Mouse (Mus musculus): ENCODE measurements around the gene Pcna.
"Not testable (repeated sequence)": the region's sequence is repeated elsewhere in the genome, so short reads cannot be mapped to it uniquely, and the experiment has no call there.

The Pcna gene

DNA sequence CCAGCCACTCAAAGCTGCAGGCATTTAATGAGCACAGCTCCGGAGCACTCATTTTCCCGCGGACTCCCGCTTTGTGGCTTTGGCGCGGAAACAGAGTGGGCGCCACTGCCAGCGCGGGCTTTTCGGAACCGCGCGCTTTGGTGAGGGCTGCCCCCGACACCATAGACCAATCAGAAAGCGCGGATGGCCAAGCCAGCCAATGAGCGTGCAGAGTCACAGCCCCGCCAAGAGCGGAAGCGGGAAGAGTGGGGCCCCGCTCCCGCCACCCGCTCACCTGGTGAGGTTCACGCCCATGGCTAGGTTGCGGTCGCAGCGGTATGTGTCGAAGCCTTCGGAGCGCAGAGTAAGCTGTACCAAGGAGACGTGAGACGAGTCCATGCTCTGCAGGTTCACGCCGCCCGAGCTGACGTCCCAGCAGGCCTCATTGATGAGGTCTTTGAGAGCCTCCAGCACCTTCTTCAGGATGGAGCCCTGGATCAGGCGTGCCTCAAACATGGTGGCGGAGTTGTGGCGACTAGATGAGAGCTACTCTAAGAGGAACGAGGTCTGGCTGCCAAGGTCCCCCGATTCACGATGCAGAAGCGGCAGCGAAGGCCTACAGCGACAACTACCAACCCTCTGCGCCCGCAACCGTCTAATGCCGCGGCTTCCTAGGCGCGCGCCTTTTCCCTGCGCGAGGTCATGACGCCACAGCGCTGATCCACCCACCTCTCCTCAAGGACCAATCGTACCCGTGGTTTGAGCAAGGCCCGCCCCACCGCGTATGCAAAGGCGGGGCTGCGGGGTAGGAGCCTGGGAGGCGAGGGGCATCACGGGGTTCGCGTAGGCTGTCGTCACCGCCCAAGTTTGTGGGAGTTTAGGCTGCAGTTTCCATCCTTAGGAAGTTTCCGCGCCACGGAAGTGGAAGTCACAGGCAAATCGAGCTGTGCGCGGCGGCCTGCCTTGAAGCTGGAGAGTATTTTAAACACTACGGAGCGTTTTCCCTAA lies at the start of gene Pcna:
Pcna (minus strand) TSS at position 773 of the 987 bp plus-strand sequence.
- in situ Hi-C loops (cut with MboI; ENCODE audit: low sequenced_read_pairs), result no loop called here

DNA sequence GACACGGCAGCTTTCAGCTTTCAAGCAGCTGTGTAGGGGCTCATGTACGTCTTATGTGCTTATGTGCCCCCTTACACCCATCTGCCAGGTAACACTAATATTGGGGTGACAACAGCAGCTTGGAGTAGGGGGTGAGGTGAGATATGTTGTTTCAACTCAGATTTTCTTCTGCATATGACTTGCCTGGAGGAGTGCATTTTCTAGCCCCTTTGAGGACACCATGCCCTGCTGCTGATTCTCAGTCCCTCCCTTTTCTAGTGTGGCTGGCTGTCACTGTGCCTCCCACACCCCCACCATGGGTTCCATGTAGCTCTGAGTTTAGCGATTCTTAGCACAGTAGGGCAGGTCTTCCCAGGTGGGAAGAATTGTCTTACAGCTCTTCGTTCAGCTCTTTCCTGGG lies 48.3 kb upstream of the Pcna start:
- in situ Hi-C loops (cut with MboI; ENCODE audit: low sequenced_read_pairs), result loop anchor here (10.0 to 25.0 kb wide), 2 partner anchors 193 to 411 kb away; no protein-coding TSS in a partner anchor

DNA sequence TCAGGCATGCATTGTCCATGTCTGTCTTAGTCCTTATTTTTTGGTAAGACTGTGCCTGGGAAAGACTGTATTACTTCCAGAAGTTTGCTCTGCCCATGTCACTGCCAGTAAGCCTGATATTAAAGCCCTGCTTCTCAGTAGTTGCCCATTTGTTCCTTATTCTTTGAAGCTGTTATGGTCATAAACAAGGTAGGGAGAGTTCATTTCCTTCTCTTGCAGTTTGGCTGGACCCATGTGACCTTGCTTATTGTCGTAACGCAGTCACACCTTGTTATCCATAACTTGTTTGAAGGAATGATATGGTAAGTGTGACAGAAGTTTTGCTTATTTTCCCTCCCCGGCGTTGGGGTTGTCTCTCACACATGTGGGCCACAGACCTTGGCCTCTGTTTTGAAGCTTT lies 45.1 kb upstream of the Pcna start:
- in situ Hi-C loops (cut with MboI; ENCODE audit: low sequenced_read_pairs), result no loop called here

DNA sequence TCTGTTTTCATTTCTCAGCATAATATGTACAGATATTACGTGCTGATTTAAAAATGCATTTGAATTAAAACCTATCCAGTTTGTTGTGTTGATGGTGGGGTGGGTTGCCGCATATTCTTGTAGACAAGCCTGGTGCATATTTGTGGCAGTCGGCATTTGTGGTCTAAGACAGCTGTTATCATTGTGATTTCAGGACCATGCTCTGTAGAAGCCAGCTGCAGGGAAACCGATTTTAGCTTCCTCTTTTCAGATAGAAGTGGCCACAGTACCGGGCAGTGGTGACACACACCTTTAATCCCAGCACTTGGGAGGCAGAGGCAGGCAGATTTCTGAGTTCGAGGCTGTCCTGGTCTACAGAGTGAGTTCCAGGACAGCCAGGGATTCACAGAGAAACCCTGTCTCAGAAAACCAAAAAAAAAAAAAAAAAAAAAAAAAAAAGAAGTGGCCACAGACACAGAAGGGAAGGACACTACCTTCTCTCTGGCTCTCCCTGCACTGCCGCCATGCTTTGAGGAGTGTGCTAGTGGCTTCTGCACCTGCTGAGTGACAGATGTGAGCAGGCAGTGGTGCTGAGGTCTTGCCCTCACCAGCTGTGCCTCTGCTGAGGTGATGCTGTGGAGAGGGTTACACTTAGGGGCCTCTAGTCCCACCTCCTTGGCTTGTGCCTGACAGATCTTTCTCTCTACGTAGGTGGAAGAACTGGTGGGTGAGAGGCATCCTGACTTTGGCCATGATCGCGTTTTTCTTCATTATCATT lies 40.8 kb upstream of the Pcna start:
- in situ Hi-C loops (cut with MboI; ENCODE audit: low sequenced_read_pairs), result no loop called here

DNA sequence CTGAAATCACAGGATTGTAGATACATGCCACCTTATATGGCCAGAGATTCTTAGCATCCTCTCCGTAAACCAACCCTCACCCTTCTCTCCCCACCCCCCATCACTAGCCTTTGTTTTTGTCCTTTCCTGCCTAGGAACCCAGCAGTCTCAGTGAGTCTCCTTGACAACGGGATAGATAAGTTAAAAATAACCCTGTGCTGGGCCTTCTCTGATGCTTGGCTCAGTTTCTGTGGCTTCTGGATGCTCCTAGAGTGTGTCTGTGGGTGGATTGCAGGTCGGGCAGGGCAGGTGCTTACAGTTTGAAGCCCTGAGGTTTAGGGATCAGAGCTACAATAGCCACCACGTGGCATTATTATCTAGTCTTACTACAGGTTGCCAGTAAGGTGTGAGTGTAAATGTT lies 39.0 kb upstream of the Pcna start:
- in situ Hi-C loops (cut with MboI; ENCODE audit: low sequenced_read_pairs), result no loop called here

DNA sequence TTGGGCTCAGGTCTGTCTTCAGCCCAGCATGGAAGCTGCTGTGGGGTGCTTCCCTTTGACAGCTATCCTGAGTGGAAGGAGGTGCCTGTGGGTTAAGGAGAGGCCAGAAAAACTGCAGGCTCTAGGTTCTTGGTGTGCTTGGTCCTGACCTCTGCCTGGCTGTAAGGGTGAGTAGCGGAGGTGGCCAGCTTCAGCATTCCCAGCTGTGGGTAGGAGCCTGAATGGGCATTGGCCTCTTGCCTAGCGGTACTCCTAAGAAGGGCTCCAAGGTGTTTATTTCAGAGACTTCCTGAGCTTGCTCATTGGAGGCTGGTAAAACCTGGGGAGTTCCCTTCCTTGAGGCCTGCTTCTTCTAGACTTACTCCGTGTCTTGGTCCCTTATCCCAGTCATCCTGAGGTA lies 38.2 kb upstream of the Pcna start:
- in situ Hi-C loops (cut with MboI; ENCODE audit: low sequenced_read_pairs), result no loop called here

DNA sequence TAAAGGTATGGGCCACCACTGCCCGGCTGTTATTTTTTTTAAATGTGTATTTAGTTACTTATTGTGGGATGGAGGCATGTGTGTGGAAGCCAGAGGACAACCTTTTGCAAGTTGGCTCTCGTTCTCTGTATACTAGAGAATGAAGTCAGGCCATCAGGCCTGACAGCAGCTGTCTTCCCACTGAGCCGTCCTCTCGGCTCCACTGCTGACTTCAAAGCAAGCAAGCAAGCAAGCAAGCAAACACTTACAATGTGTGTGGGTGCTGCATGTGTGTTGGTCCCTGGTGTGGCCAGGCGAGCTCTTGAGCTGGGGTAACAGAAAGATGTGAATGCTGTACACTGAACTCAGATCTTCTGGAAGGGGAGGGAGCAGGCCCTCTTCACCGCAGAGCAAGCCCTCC lies 37.7 kb upstream of the Pcna start:
- in situ Hi-C loops (cut with MboI; ENCODE audit: low sequenced_read_pairs), result no loop called here

DNA sequence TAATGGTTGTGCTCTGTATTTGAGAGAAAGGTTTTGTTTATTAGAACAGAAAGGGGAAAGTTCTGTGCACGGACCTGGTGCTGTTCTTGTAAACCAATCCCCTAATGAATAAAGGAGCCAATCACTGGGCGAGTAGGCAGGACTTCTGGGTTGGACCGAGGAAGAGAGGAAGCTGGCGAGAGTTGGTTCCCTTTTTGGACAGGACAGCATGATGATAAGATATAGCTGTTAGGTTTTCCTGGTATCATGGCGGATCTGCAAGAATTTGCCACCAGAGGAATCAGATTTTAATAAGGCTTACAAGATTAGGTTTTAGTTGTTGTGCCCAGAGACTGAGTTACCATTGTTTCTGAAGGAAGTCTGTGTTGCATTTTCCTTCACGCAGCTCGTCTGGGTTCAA lies 36.1 kb upstream of the Pcna start:
- in situ Hi-C loops (cut with MboI; ENCODE audit: low sequenced_read_pairs), result not testable (repeated sequence)

DNA sequence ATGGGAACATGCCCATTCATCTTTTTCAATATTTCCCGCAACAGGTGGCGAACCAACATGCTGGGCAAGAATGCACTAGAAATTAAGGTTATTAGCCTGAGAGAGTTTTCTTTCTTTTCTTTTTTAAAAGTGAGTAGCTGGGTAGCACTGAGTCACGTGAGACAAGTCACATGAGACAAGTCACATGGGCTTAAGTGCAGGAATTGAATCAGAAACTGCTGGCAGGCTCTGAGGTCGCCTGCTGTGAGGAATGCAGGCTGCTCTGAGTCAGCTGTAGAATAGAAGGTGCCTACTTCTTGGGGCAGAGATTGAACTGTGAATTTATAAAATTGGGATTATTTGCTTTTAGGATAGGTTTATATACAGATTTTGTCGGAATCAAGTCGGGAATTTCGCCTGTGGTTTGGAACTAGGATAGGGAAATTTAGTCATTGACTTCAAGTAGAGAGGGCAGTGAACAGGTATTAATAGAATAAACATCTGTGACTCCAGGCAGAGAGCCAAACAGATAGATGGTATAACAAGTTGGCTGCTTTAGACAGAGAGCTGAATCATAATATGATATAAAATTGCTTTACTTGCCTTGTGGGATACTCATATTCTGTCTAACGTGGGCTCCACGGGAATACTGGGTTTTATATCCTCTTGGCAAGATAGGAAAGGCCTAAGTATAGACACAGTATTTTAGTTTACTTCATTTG lies 33.4 kb upstream of the Pcna start:
- in situ Hi-C loops (cut with MboI; ENCODE audit: low sequenced_read_pairs), result no loop called here

DNA sequence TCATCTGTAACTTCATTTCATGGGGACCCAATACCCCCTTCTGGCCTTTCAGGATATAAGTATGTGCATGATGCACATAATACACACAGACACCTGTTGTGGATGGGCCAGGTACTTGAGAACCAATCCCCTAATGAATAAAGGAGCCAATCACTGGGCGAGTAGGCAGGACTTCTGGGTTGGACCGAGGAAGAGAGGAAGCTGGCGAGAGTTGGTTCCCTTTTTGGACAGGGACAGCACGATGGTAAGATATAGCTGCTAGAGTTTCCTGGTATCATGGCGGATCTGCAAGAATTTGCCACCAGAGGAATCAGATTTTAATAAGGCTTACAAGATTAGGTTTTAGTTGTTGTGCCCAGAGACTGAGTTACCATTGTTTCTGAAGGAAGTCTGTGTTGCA lies 32.6 kb upstream of the Pcna start:
- in situ Hi-C loops (cut with MboI; ENCODE audit: low sequenced_read_pairs), result not testable (repeated sequence)

DNA sequence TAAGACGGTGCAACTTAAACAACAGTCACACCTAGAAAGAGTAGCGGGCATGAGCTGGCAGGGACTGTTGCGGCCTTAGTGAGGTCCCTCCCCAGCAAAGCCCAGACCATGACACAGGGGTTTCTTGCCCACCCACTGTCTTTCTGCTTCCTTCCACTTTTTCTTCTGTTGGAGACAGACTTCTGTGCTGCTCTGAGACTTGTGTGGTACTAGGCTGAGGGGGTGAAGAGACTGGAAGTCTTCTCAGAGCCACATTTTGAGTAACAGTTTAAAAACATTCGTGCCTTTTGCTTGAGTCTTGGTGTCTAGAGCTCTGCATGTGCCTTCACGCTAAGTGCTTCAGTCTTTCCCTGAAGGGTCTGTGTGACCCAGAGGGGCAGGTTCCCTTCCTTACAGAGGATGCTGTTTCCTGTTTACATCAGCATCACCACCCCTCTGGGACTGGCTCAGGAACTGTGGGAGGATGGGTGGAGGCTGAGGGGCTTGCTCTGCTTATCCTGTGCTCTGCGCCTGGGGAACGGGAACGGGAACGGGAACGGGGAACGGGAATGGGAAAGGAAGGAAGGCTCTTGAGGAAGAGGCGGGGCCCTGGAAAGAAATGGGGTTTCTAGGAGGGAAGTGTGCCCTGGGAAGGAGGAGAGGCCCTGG lies 31.5 kb upstream of the Pcna start:
- in situ Hi-C loops (cut with MboI; ENCODE audit: low sequenced_read_pairs), result no loop called here

DNA sequence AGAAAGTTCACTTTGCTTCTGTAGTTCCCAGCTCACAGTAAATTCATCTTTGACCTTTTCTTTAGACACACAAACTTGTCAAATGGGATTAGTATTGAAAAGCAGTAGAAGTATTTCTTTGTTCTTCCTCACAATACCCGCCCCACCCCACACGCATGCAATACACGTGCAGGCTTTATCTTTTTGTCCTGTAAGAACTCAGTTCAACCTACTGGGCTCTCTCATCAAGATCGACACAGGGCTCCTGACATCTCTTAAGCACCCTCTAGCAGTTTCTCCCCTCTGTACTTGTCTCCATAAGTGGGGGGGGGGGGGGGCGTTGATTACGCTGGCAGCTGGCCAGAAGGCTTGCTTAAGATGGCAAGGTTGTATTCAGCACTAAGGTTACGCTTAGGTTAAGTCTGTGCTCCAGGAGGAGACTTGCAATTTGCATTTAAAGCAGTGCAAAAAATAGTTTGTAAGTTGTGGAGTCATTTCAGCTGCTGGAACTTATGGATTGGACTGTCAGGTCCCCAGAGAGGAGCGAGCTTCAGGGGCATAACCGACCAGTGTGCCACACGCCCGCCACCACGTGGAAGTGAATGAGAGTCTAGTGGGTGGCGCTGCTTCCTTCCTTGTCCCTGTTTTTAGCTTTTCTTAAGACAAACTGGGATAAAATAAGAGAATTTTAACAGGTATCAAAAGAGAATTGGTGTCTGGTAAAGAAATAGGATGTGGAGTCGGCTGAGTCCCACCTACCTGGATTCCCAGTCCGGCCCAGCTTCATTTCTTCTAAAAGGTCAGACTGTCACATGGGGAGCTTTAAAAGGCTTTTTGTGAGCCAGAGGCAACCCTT lies 30.3 kb upstream of the Pcna start:
- in situ Hi-C loops (cut with MboI; ENCODE audit: low sequenced_read_pairs), result no loop called here

DNA sequence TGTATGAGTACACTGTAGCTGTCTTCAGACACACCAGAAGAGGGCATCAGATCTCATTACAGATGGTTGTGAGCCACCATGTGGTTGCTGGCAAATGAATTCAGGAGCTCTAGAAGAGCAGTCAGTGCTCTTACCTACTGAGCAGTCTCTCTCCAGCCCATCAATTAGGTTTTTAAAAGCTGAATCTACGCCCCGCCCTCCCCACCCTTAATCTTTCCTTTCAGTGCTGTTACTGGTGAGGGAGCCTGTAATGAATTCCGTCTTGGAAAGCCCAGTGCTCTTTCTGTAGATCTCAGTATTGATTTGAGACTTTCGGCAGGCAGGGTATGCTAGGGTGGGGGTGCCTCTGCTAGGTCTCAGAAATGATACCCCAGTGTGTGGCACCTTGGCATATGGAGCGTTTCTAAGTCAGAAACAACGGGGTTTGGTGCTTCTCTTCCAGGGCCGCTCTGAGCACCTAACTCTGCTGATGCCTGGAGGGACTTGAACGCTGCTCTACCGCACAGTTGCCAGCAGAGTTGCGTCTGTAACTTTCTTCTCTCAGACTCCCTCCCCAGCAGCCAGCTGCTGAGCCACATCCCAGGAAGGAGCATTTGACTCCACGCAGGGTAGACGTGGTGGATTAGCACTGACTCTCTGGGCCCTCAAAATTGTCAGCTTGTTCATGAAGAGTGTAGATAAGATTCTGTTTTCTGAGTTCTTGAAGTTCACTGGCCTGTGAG lies 29.5 kb upstream of the Pcna start:
- in situ Hi-C loops (cut with MboI; ENCODE audit: low sequenced_read_pairs), result no loop called here

DNA sequence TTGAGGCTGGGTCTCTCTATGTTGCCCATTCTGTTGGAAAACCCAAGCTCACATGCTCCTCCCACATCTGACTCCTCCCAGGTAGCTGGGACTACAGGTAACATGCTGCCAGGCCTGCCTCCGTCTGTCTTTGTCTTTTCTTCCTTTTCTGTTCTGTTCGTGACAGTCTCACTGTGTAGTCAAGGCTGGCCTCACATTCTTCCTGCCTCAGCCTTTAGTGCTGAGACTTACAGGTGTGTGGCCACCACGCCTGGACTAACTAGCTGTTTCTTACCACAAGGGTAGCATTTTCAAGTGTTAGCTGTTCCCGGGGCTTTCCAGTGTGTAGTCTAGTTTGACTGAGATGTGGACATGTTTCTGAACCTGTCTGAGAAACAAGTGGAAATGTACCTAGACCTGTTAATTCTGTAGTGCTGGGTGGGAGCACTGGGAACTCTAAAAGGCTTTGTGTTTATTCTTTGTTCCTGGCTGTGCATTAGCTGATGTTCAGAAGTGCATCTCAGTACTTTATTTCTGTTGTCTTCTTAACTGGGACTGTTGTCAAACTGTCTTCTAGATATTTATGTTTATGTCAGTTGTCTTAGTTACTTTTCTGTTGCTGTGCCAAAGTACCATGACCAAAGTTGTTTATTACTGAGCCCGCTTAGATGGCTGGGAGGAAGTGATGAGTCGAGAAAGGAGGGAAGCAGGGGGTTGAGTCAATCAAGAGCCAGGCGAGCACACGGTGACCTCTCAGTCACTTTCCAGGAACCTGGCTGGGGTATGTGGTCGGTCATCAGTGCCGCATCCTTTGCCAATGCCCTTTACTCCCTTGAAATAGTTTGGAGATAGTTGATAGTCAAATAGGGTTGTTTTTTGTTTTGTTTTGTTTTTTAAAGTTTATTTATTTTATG lies 28.7 kb upstream of the Pcna start:
- in situ Hi-C loops (cut with MboI; ENCODE audit: low sequenced_read_pairs), result no loop called here

DNA sequence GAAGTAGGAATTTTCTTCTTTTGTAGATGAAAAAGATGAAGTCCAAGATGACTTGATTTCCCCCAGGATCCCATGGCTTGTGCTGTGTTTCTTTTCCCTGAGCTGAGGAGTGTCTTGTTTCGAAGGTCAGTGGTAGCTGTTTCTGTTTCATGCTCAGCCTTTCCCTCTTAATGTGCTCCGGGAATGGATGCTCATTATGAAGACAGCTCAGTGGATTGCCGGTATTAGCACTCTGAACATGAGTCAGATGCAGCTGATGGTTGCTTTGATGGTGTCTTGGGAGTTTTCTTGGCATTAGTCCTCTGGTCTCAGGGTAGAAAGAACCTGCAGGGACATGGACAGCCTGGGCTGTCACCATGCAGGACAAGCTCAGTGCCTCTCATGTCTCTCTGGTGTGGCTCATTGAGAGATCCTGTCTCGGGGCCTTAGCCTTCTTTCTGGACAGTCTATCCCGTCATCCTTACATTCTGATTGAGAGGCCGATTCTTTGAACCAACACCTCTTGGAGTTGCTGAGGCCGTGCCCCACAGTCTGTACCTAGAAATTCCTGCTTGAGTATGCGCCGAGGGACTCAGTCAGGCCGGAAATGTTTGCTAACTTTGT lies 27.5 kb upstream of the Pcna start:
- in situ Hi-C loops (cut with MboI; ENCODE audit: low sequenced_read_pairs), result no loop called here

DNA sequence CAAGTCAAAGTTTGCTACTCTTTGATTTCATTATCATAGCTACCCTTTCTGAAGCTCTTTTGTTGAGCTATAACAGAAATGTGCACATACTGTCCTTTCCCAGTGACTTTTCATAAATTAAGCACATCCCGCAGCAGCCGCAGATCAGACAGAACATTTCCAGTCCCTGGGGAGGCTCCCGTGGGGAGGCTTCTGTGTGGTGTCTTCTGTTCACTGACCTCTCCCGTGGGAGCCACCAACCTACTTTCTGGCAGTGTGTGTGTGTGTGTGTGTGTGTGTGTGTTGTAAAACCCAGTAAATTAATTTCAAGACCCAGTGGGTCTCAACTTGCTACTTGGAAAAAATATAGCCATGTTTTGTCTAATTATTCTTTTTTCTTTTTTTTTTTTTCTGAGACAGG lies 26.9 kb upstream of the Pcna start:
- in situ Hi-C loops (cut with MboI; ENCODE audit: low sequenced_read_pairs), result no loop called here

DNA sequence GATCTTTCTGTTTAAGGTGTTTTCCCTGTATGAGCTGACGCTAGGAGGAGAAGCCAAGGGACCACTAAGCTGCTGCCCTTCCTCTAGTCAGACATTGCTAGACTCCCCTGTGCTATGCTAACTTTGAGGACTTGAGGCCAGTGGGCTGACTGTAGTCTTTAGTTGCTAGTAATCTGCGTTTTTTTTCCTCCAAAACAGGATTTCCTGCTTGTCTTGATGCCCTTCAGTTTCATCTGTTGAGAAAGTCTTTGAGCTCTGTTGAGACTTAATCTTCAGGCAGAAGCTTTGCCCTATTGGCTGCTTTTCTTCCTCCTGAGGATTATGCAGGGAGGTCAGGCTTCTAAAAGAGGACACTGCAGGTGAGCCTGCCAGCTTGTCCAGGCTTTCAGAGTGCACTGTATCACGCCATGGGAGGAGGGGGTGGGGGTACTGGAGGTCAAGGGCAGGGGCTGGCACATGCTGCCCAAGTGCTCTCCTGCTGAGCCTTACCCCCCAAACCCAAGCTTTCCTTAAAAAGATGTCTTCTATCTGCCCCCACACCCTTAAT lies 26.3 kb upstream of the Pcna start:
- in situ Hi-C loops (cut with MboI; ENCODE audit: low sequenced_read_pairs), result no loop called here

Data from CH12F3 (cell line).